ENCODE assay signal across 10 mouse cellular contexts in genomic region chr16:22119524-22119923, GRCm38 (mm10). TPM values are rescaled to one million over a fixed set of nuclear protein-coding genes. Genes with fewer than 3 reads are reported as not detected.
DNase-seq lines count a peak whose midpoint lies in the region; ATAC-seq and TF ChIP-seq lines count a peak whose summit lies in the region.
"Had no signal": no experiment of that assay in that cellular context is flagged by ENCODE, and none has a peak within 500 bp of the region (broad histone marks: within the 10 kb centered on the region; RNA-seq: fewer than 3 reads in every experiment).

No protein-coding gene starts in this region.

- no peak overlapping the region for H3K4me2 ChIP-seq in heart, embryonic 11.5 days
- no peak overlapping the region for H3K4me2 ChIP-seq in hindbrain, embryonic 16.5 days (ENCODE audit: low read length)

- no peak for DNase-seq in kidney, adult 2 months
- no peak for DNase-seq in kidney, adult 11 months
- DNase-seq in CD4-positive, CD25-positive, alpha-beta regulatory T cell, adult 2 months (ENCODE audit: low read depth, low spot score): peak; percentile 37
- DNase-seq in urinary bladder, postnatal 10 days (ENCODE audit: low spot score): no peak
- DNase-seq in frontal cortex, postnatal 14 days (ENCODE audit: low spot score in 2 of 2): no peak
- DNase-seq: cerebellum, adult 11-12 months had no signal

- no peak for TF ChIP-seq POLR2A in kidney, adult 2 months (IDR thresholded peaks at IDR 0.05; ENCODE audit: low read depth, low read length)

- H3K9me3 ChIP-seq in heart, embryonic 11.5 days (replicated peaks; ENCODE audit: control insufficient read depth, low read length): no peaks in the 10 kb centered on the region
- no peaks in the 10 kb centered on the region for H3K9me3 ChIP-seq in hindbrain, embryonic 16.5 days (ENCODE audit: control insufficient read depth, low read length)
- H3K9me3 ChIP-seq: G1E had no signal

- WGBS in kidney, adult 2 months: 83% methylated on average over 15 of the region's 15 CpGs
- WGBS in heart, embryonic 11.5 days (ENCODE audit: insufficient replicate concordance): 86% methylated on average over 15 of the region's 15 CpGs
- 10% methylated on average over 14 of the region's 15 CpGs for WGBS in macrophage (ENCODE audit: missing documents)
- WGBS in hindbrain, embryonic 16.5 days: 90% methylated on average over 15 of the region's 15 CpGs

- no peaks in the 10 kb centered on the region for H3K36me3 ChIP-seq in kidney, adult 2 months (ENCODE audit: control insufficient read depth, insufficient read depth, low read length)
- H3K36me3 ChIP-seq in heart, embryonic 11.5 days (ENCODE audit: control insufficient read depth, insufficient read depth, low read length): peaks cover 3% of the 10 kb centered on the region; the same call in 1 of the 2 replicates
- H3K36me3 ChIP-seq in macrophage (ENCODE audit: inconsistent target): no peaks in the 10 kb centered on the region
- no peaks in the 10 kb centered on the region for H3K36me3 ChIP-seq in hindbrain, embryonic 16.5 days (ENCODE audit: control insufficient read depth, insufficient read depth, low read length)
- H3K36me3 ChIP-seq: G1E had no signal

- H3K9ac ChIP-seq in heart, embryonic 11.5 days (ENCODE audit: low read depth, low read length): no peak overlapping the region
- no peak overlapping the region for H3K9ac ChIP-seq in hindbrain, embryonic 16.5 days (ENCODE audit: low read depth, low read length)

- no peak for TF ChIP-seq CTCF in kidney, adult 2 months (conservative IDR thresholded peaks at IDR 0.05; ENCODE audit: insufficient read depth, insufficient read length, low read depth, low read length)

- H3K27me3 ChIP-seq in kidney, adult 2 months (replicated peaks; ENCODE audit: control insufficient read depth, insufficient read depth, low read length): no peaks in the 10 kb centered on the region
- H3K27me3 ChIP-seq in heart, embryonic 11.5 days (ENCODE audit: control insufficient read depth, insufficient read depth, low read length): no peaks in the 10 kb centered on the region
- no peaks in the 10 kb centered on the region for H3K27me3 ChIP-seq in hindbrain, embryonic 16.5 days (replicated peaks; ENCODE audit: control insufficient read depth, insufficient read depth, low read length)

- no peak overlapping the region for H3K4me3 ChIP-seq in kidney, adult 2 months (ENCODE audit: insufficient read depth, low read depth, low read length)
- H3K4me3 ChIP-seq in heart, embryonic 11.5 days (ENCODE audit: low read depth, low read length): no peak overlapping the region
- H3K4me3 ChIP-seq in macrophage (ENCODE audit: inconsistent target): peak overlapping the region; percentile 3; the same call in 1 of the 2 replicates
- no peak overlapping the region for H3K4me3 ChIP-seq in hindbrain, embryonic 16.5 days (ENCODE audit: low read length)

- no peak for ATAC-seq in heart, embryonic 11.5 days (replicated peaks; ENCODE audit: insufficient number of reproducible peaks, low FRiP score, low TSS enrichment)
- no peak for ATAC-seq in hindbrain, embryonic 16.5 days

- peaks cover 9% of the 10 kb centered on the region; the same call in 1 of the 2 replicates for H3K79me2 ChIP-seq in macrophage (ENCODE audit: inconsistent target)

- no peaks in the 10 kb centered on the region for H3K4me1 ChIP-seq in kidney, adult 2 months (ENCODE audit: control insufficient read depth, insufficient read depth, low read length)
- peaks cover 24% of the 10 kb centered on the region for H3K4me1 ChIP-seq in heart, embryonic 11.5 days (ENCODE audit: control insufficient read depth, insufficient read depth, low read length)
- no peaks in the 10 kb centered on the region for H3K4me1 ChIP-seq in hindbrain, embryonic 16.5 days (ENCODE audit: control insufficient read depth, insufficient read depth, low read depth, low read length)

- peak overlapping the region; percentile 66 for H3K27ac ChIP-seq in kidney, adult 2 months (ENCODE audit: insufficient read depth, low read depth, low read length)
- 0 out of 2 replicates have a peak overlapping the region, but pooled peaks have one; percentile 25 for H3K27ac ChIP-seq in heart, embryonic 11.5 days (ENCODE audit: low read depth, low read length)
- H3K27ac ChIP-seq in macrophage: peak overlapping the region; percentile 94
- H3K27ac ChIP-seq in hindbrain, embryonic 16.5 days (ENCODE audit: low read depth, low read length): no peak overlapping the region

RNA-seq across cellular contexts. Expression of gene Igf2bp2, which starts 43.6 kb away (rescaled TPM):
- 2.1 and 2.3 TPM in 2 replicates for polyA plus RNA-seq in kidney, adult 2 months (2012; rRNA removed)
- polyA plus RNA-seq in heart, embryonic 11.5 days (2014; fragmentation: Nextera tagmentation; extraction: Ambion mirVana): 102 and 108 TPM in 2 replicates
- total RNA-seq in macrophage (2018; cell fraction: chromatin; rRNA removed): 100 to 1,000 TPM in 13 of 26 experiments, 10 to 100 TPM in 13; 42.6 to 196 (median 100.0) TPM
- total RNA-seq in macrophage (2018; cell fraction: cytosol; rRNA removed): 10 to 100 TPM; 15.6 to 88.4 (median 45.0) TPM
- 100 to 1,000 TPM in 5 of 26 experiments, 10 to 100 TPM in 21; 20.3 to 126 (median 78.2) TPM for total RNA-seq in macrophage (2018; cell fraction: nucleus; rRNA removed)
- polyA plus RNA-seq in macrophage (2018): 11.0 to 35.3 TPM (median 33.5 TPM) in 3 replicates
- polyA plus RNA-seq in hindbrain, embryonic 16.5 days (2015; fragmentation: Nextera tagmentation; extraction: Ambion mirVana): 13.0 and 20.1 TPM in 2 replicates
